Mouse (Mus musculus): ENCODE results near the gene Tspan5. TPM values are rescaled to one million over a fixed set of nuclear protein-coding genes. Genes with fewer than 3 reads are reported as not detected.

Tspan5 gene
- polyA plus RNA-seq, 1 experiment from 2014 or later: 14.3 TPM

DNA sequence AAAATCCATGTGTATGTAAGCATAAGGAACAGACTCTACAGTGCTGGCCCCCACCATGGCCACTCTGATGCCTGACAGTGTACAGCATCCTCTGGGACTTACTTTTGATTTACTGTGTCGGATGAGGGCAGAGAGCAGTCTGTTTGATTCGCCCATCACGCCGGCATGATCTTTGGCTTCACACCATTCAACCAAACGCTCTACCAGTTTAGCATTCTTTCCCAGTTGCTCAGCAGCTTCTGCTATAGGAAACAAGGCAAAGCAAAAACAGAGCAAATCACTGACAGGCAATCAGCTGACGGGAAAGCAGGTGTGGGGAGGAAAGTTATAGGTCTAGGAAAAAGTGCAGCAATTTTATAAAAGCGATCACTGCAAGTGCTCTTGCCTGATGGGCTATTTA, 213.2 kb downstream of the Tspan5 start:
- Histone ChIP-seq H3K4me1 (ENCODE audit: control insufficient read depth, insufficient read depth, low read length) (no peaks in the 10 kb centered on the region), H3K27me3 (ENCODE audit: control insufficient read depth, insufficient read depth, low read length) (no peaks in the 10 kb centered on the region), H3K36me3 (ENCODE audit: control insufficient read depth, insufficient read depth) (peaks cover 38% of the 10 kb centered on the region), H3K4me2 (ENCODE audit: low read depth, low read length) (no peak overlapping the region), H3K27ac (ENCODE audit: low read length) (no peak overlapping the region), H3K9me3 (replicated peaks; ENCODE audit: control insufficient read depth, low read length) (no peaks in the 10 kb centered on the region), H3K9ac (ENCODE audit: low read length) (no peak overlapping the region), H3K4me3 (ENCODE audit: low read length) (no peak overlapping the region)
- no peak for ATAC-seq (replicated peaks; ENCODE audit: extremely low read depth, insufficient read depth, low FRiP score)
- WGBS: 94% methylated on average over 7 of the region's 7 CpGs

Other genes starting within 250 kb of the Tspan5 start
- 252 and 286 TPM in 2 replicates for gene Eif4e, start 216.0 kb upstream of the Tspan5 start, polyA plus RNA-seq (2015; fragmentation: Nextera tagmentation; extraction: Ambion mirVana)